Mouse (Mus musculus): ENCODE measurements around the gene Ppp1r9a. TPM values are rescaled to one million over a fixed set of nuclear protein-coding genes. Genes with fewer than 3 reads are reported as not detected.
A peak's percentile ranks its signal among the peaks of the same experiment; 100 is the strongest.

Ppp1r9a gene
- polyA plus RNA-seq, 1 experiment from 2014 or later, result 27.0 TPM

DNA sequence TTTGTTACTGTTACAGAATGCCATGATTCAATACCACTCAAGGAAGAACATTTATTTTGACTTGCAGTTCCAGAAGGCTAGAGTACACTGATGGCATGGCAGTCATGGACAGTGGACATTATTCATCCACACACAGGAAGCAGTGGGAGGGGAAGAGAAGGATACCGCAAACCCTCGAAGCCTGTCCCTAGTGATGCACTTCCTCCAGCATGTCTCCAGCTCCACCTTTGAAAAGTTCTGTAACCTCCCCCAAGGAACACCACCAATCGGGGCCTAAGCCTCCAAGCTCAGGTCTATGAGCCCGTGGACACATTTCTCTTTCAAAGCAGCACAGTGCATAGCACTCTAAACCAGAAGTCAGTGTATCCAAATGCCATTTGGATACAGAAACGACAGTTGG is 120.0 kb downstream of the Ppp1r9a start:
- Histone ChIP-seq H3K36me3 (no peaks in the 10 kb centered on the region), H3K27me3 (no peaks in the 10 kb centered on the region), H3K9ac (replicated peaks) (no peak overlapping the region), H3K9me3 (no peaks in the 10 kb centered on the region), H3K4me2 (no peak overlapping the region), H3K4me3 (replicated peaks) (no peak overlapping the region), H3K27ac (peak overlapping the region; percentile 47; the same call in 1 of the 2 replicates), H3K4me1 (replicated peaks) (peaks cover 17% of the 10 kb centered on the region)
- WGBS, result 77% methylated on average over 5 of the region's 5 CpGs
- ATAC-seq (ENCODE audit: insufficient number of reproducible peaks, insufficient read depth, low FRiP score, low TSS enrichment, low read depth), result no peak

DNA sequence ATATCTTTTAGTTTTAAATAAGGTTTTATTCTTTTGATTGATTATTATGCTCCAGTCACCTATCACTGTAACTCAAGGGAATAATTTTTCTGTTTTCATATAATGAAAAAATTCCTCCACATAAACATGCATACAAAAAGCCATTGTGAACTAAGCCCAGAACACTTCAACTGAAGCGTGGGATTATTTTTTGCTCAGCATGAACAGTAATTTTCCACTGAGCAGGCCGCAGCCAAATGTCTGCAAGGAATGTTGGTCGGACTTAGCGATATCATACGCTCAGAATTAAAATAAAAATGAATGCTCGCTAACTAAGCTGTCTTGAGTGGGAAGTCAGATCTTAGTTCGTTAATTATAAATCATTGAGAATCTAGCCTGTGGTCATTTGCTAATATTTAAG is 122.2 kb downstream of the Ppp1r9a start:
- H3K9ac ChIP-seq (replicated peaks), result no peak overlapping the region
- H3K36me3 ChIP-seq, result no peaks in the 10 kb centered on the region
- H3K27ac ChIP-seq, result no peak overlapping the region
- H3K9me3 ChIP-seq, result no peaks in the 10 kb centered on the region
- H3K4me1 ChIP-seq (replicated peaks), result peaks cover 11% of the 10 kb centered on the region
- no peak overlapping the region for H3K4me2 ChIP-seq
- H3K27me3 ChIP-seq, result no peaks in the 10 kb centered on the region
- no peak overlapping the region for H3K4me3 ChIP-seq (replicated peaks)
- ATAC-seq (ENCODE audit: insufficient number of reproducible peaks, insufficient read depth, low FRiP score, low TSS enrichment, low read depth), result no peak
- WGBS, result 77% methylated on average over 7 of the region's 7 CpGs

DNA sequence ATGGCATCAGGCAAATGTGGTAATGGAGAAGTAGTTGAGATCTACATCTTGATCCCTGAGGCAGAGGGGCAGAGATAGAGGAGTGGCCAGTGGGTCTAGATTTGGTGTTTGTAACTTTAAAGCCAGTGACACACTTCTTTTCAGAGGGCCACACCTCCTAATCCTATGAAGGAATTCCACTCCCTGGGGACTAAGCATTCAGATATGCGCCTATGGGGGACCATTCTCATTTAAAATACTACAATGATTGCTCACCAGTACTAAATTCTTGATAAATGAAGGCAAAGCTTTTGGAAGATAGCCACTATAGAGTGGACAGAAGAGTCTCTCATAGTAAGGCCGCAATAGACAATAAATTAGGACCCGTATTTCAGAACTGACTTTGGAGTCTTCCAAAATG is 124.1 kb downstream of the Ppp1r9a start:
- WGBS, result 86% methylated on average over 3 of the region's 3 CpGs
- Histone ChIP-seq H3K27me3 (no peaks in the 10 kb centered on the region), H3K9me3 (0 out of 2 replicates have a peak, but pooled peaks cover 4% of the 10 kb centered on the region), H3K4me3 (replicated peaks) (no peak overlapping the region), H3K4me2 (no peak overlapping the region), H3K36me3 (no peaks in the 10 kb centered on the region), H3K4me1 (replicated peaks) (peaks cover 11% of the 10 kb centered on the region), H3K27ac (no peak overlapping the region), H3K9ac (replicated peaks) (no peak overlapping the region)
- ATAC-seq (ENCODE audit: insufficient number of reproducible peaks, insufficient read depth, low FRiP score, low TSS enrichment, low read depth), result no peak

DNA sequence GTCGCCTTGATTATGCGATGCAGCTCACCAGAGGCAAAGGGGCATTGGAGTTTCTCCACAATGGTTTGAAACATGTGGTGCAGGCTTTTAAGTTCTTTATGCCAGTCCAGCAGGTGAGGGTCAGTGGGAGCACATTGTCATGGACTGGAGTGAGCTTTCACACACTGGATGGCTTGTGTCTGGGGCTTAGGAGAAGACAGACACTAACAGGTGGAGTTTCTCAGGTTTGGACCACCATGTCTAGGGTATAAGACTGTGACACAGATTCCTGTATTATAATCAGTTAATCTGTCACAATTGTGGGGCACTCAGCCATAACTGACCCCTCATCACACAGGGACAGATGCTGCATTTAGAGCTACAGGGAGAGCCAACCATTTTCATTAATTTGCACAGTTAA is 124.5 kb downstream of the Ppp1r9a start:
- H3K27me3 ChIP-seq, result no peaks in the 10 kb centered on the region
- no peaks in the 10 kb centered on the region for H3K36me3 ChIP-seq
- ATAC-seq (ENCODE audit: insufficient number of reproducible peaks, insufficient read depth, low FRiP score, low TSS enrichment, low read depth), result no peak
- H3K27ac ChIP-seq, result no peak overlapping the region
- WGBS, result 84% methylated on average over 2 of the region's 2 CpGs
- H3K4me2 ChIP-seq, result no peak overlapping the region
- H3K4me3 ChIP-seq (replicated peaks), result no peak overlapping the region
- H3K4me1 ChIP-seq (replicated peaks), result peaks cover 11% of the 10 kb centered on the region
- H3K9me3 ChIP-seq, result 0 out of 2 replicates have a peak, but pooled peaks cover 4% of the 10 kb centered on the region
- no peak overlapping the region for H3K9ac ChIP-seq (replicated peaks)

DNA sequence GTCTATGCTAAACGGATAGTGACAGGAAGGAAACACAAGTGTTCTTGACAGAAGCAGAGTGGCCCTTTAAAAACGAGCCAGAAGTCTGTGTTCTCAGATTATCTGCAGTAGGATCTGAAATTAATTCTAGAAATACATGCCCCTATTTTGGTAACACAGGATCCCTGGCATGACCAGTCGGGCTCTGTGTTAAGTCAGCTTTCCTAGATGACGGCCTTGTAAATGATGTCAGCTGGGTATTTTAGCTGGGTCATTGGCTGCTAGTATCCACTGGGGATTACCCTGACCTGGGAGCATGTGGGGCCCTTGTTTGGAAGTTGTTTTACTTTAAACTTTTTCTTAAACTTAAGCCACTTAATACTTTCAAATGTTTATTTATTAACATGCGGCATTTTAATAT is 125.1 kb downstream of the Ppp1r9a start:
- ATAC-seq (ENCODE audit: insufficient number of reproducible peaks, insufficient read depth, low FRiP score, low TSS enrichment, low read depth), result no peak
- Histone ChIP-seq H3K27ac (no peak overlapping the region), H3K4me1 (replicated peaks) (peaks cover 9% of the 10 kb centered on the region)

DNA sequence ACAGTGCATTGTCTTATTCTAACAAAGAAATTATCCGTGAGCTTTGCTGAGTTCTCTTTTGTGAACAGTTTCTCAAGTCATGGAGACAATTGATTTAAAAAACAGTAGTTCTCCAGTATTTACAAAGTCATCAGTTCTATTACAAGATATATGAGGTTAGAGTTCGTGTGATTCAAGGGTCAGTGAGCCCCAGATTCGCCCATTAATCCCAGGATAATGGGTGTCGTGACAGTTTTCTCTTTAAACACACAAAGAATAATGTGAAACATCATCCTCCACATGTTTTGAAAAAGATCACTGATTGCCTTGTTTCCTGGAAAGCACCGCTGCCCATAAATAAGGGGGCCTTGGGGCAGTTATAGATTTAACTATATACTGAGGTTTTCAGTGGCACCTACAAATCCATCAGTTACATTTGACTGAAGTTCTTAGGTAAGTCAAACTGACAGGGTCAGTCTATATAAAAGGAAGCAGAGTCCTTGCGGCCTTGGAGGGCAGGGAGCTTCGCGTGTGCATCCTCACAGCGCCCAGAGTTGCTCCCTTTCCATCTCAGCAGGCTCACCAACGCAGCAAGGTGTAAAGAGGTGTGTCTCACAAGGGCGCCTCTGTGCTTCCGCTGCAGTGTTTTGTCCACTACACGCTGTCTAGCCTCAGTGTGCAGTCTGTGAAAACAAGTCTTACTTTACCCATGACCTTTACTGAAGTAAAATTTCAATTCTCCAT is 126.6 kb downstream of the Ppp1r9a start:
- ATAC-seq (ENCODE audit: insufficient number of reproducible peaks, insufficient read depth, low FRiP score, low TSS enrichment, low read depth), result no peak
- H3K9me3 ChIP-seq, result 0 out of 2 replicates have a peak, but pooled peaks cover 4% of the 10 kb centered on the region
- no peak overlapping the region for H3K4me2 ChIP-seq
- 0 out of 2 replicates have a peak overlapping the region, but pooled peaks have one; percentile 14 for H3K27ac ChIP-seq
- 59% methylated on average over 13 of the region's 13 CpGs for whole genome bisulfite sequencing
- H3K36me3 ChIP-seq, result no peaks in the 10 kb centered on the region
- no peaks in the 10 kb centered on the region for H3K27me3 ChIP-seq
- H3K9ac ChIP-seq (replicated peaks), result no peak overlapping the region
- H3K4me3 ChIP-seq (replicated peaks), result no peak overlapping the region
- peaks cover 4% of the 10 kb centered on the region; the same call in 1 of the 2 replicates for H3K4me1 ChIP-seq (replicated peaks)

More for the DNA sequence above, 125.1 kb downstream of the Ppp1r9a start:
- Histone ChIP-seq H3K9ac (replicated peaks) (no peak overlapping the region), H3K9me3 (0 out of 2 replicates have a peak, but pooled peaks cover 4% of the 10 kb centered on the region), H3K4me2 (no peak overlapping the region), H3K4me3 (replicated peaks) (no peak overlapping the region), H3K36me3 (no peaks in the 10 kb centered on the region), H3K27me3 (no peaks in the 10 kb centered on the region)
- 47% methylated on average over 5 of the region's 5 CpGs for WGBS

DNA sequence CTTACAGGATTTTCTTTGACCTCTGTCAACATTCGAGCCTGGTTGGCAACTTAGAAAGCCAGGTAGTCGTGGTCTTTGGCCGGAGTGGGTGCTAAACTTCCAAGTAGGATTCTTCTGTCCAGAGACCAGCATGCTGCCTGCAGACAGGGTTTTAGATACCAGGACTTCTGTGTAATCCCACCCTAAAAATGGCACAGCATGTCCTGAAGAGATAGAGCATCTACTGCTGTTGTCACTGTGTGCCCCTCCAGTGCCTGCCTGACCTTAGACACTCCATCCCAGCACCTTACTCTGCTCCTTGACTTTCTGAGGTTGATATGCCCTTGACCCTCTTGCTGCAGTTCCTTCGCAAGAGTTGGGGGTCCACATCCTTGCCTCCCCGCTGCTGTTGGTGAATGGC is 127.2 kb downstream of the Ppp1r9a start:
- Histone ChIP-seq H3K9ac (replicated peaks) (no peak overlapping the region), H3K27me3 (no peaks in the 10 kb centered on the region), H3K4me2 (no peak overlapping the region), H3K27ac (no peak overlapping the region), H3K36me3 (no peaks in the 10 kb centered on the region), H3K4me3 (replicated peaks) (no peak overlapping the region), H3K9me3 (0 out of 2 replicates have a peak, but pooled peaks cover 4% of the 10 kb centered on the region), H3K4me1 (replicated peaks) (peaks cover 4% of the 10 kb centered on the region; the same call in 1 of the 2 replicates)
- 88% methylated on average over 5 of the region's 5 CpGs for WGBS
- ATAC-seq (ENCODE audit: insufficient number of reproducible peaks, insufficient read depth, low FRiP score, low TSS enrichment, low read depth), result no peak

DNA sequence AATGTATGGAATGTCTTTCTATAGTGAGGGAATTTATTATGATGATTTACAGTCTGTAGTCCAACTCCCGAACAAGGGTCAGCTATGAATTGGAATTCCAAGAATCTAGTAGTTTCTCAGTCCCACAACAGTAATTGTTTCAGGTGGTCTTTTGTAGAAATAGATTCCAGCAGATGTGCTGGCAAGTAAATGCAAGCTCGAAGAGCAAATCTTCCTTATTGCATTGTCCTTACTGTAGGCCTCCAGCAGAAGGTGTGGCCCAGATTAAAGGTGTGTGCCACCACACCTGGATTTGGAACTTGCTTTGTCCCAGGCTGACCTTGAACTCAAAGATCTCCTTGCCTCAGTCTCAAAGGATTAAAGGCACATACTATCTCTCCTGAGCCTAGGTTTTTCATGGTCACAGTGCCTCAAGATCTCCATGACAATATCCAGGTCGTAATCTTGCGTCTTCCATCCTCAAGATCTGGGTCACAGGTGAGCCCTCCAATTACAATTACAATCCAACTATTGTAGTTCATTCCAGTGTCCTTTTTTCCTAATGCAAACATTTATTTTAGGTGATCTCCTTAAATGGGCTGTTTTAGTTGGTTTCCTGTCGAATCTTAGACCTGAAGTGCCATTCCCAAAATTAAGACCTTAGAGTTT is 130.4 kb downstream of the Ppp1r9a start:
- H3K9ac ChIP-seq (replicated peaks), result no peak overlapping the region
- WGBS, result 86% methylated on average over 5 of the region's 5 CpGs

DNA sequence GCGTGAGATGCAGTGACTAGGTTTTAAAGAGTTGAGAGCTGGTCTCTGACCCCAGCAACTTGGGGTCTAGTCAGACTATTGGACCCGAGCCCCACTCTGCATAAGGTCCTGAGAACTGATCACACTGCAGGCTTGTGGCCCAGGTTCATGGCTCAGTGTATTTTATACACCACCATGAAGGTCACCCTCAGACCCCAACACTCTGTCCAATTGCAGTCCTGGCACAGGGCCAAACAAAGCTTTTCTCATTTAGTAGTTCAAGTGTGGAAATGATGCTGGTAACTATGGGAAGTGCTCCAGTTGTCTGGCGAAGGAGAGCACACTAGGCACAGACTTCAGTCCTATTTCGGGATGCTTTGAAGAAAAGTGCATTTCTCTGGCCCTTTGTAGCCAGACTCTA is 134.5 kb downstream of the Ppp1r9a start:
- 89% methylated on average over 4 of the region's 4 CpGs for WGBS
- H3K4me2 ChIP-seq, result no peak overlapping the region

More for the DNA sequence above, 130.4 kb downstream of the Ppp1r9a start:
- Histone ChIP-seq H3K27ac (no peak overlapping the region), H3K9me3 (0 out of 2 replicates have a peak, but pooled peaks cover 4% of the 10 kb centered on the region), H3K27me3 (no peaks in the 10 kb centered on the region), H3K36me3 (no peaks in the 10 kb centered on the region), H3K4me1 (replicated peaks) (peaks cover 8% of the 10 kb centered on the region; the same call in 1 of the 2 replicates), H3K4me2 (no peak overlapping the region), H3K4me3 (replicated peaks) (no peak overlapping the region)
- no peak for ATAC-seq (ENCODE audit: insufficient number of reproducible peaks, insufficient read depth, low FRiP score, low TSS enrichment, low read depth)

DNA sequence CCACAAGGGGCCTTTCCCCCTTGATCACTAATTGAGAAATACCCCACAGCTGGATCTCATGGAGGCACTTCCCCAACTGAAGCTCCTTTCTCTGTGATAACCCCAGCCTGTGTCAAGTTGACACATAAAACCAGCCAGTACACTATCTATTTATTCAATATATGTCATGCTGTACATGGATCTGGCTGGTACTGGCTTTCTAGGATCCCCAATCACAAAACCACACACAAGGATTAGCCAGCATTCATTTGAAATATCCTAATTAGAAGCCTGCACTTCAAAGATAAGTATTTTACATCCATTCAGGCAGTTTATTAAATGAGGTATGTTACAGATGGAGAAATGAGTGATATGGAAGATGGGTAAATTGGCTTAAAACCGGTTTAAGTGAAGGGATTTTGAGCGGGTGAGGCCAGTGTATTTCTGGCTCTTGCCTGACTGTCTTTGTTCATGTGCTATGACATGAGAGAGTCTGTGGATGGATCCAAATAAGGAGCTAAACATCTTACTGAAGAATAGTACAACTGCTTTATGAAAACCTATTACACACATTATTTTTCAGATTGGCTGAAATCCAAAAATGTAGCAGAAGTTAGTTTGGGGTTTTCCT is 135.5 kb downstream of the Ppp1r9a start:
- H3K27ac ChIP-seq, result no peak overlapping the region

More for the DNA sequence above, 134.5 kb downstream of the Ppp1r9a start:
- Histone ChIP-seq H3K36me3 (no peaks in the 10 kb centered on the region), H3K4me3 (replicated peaks) (no peak overlapping the region), H3K4me1 (replicated peaks) (peaks cover 8% of the 10 kb centered on the region; the same call in 1 of the 2 replicates), H3K27me3 (no peaks in the 10 kb centered on the region), H3K27ac (no peak overlapping the region), H3K9ac (replicated peaks) (no peak overlapping the region), H3K9me3 (no peaks in the 10 kb centered on the region)
- no peak for ATAC-seq (ENCODE audit: insufficient number of reproducible peaks, insufficient read depth, low FRiP score, low TSS enrichment, low read depth)

DNA sequence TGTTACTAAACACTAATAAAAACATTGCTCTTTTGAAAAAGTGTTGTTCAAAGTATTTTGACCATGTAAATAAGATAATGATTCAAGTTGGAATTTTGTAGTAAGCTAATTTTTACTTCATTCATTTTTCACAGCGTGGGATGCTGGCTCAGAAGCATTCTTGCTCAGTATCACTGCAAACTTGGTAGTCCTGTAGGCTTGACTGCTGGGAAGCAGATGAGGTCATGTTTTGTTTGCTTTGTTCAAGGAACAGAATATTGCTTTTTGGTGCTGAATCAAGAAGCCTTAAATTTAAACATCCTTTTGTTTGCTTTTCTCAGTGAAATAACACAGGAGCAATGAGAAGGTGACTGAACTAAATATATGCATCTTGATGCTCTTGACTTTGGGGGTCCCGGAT is 136.6 kb downstream of the Ppp1r9a start:
- peaks cover 8% of the 10 kb centered on the region; the same call in 1 of the 2 replicates for H3K4me1 ChIP-seq (replicated peaks)
- ATAC-seq (ENCODE audit: insufficient number of reproducible peaks, insufficient read depth, low FRiP score, low TSS enrichment, low read depth), result no peak
- H3K9me3 ChIP-seq, result no peaks in the 10 kb centered on the region
- H3K36me3 ChIP-seq, result no peaks in the 10 kb centered on the region
- no peak overlapping the region for H3K4me2 ChIP-seq
- no peak overlapping the region for H3K4me3 ChIP-seq (replicated peaks)
- 87% methylated on average over 2 of the region's 2 CpGs for WGBS
- no peaks in the 10 kb centered on the region for H3K27me3 ChIP-seq
- H3K9ac ChIP-seq (replicated peaks), result no peak overlapping the region
- no peak overlapping the region for H3K27ac ChIP-seq

More for the DNA sequence above, 135.5 kb downstream of the Ppp1r9a start:
- Histone ChIP-seq H3K27me3 (no peaks in the 10 kb centered on the region), H3K4me3 (replicated peaks) (no peak overlapping the region), H3K9ac (replicated peaks) (no peak overlapping the region), H3K4me2 (no peak overlapping the region), H3K4me1 (replicated peaks) (peaks cover 8% of the 10 kb centered on the region; the same call in 1 of the 2 replicates), H3K9me3 (no peaks in the 10 kb centered on the region), H3K36me3 (no peaks in the 10 kb centered on the region)
- no peak for ATAC-seq (ENCODE audit: insufficient number of reproducible peaks, insufficient read depth, low FRiP score, low TSS enrichment, low read depth)
- 90% methylated on average over 2 of the region's 2 CpGs for WGBS

Measured in limb, embryonic 12.5 days (tissue).